Mouse (Mus musculus) inflammation-experienced regulatory T-cells, adult 6 months (primary cell): ENCODE results near the gene Dpp4. TPM values are rescaled to one million over a fixed set of nuclear protein-coding genes. Genes with fewer than 3 reads are reported as not detected.
A peak's percentile ranks its signal among the peaks of the same experiment; 100 is the strongest.

Experiments
- ATAC-seq: one replicate; pipeline ENCODE4 v1.8.0; 2017
- polyA plus RNA-seq, 3 experiments: library from polyadenylated mRNA; unstranded; fragments of 100-300 nt; shearing (Covaris generic); gene quantifications; one replicate each; pipeline ENCODE4 v1.2.1; 2017

The Dpp4 gene
- polyA plus RNA-seq, 3 experiments from 2014 or later = 56.6 to 101 (median 101) TPM

GRCm38 (mm10) chr2:62408701-62409201 is 3.3 kb downstream of the Dpp4 start:
- peak; percentile 59 for ATAC-seq

- ATAC-seq = no peak
Measured at GRCm38 (mm10) chr2:62408216-62408615, 3.8 kb downstream of the Dpp4 start.

GRCm38 (mm10) chr2:62403556-62404135 is 8.4 kb downstream of the Dpp4 start:
- ATAC-seq = no peak

GRCm38 (mm10) chr2:62401011-62401410 is 11.0 kb downstream of the Dpp4 start:
- ATAC-seq = no peak

GRCm38 (mm10) chr2:62399832-62400231 is 12.2 kb downstream of the Dpp4 start:
- ATAC-seq = no peak

GRCm38 (mm10) chr2:62399361-62399760 is 12.7 kb downstream of the Dpp4 start:
- no peak for ATAC-seq

GRCm38 (mm10) chr2:62398115-62398875 is 13.7 kb downstream of the Dpp4 start:
- no peak for ATAC-seq

- no peak for ATAC-seq
Measured at GRCm38 (mm10) chr2:62397661-62398060, 14.4 kb downstream of the Dpp4 start.

- ATAC-seq = no peak
Measured at GRCm38 (mm10) chr2:62396799-62397198, 15.2 kb downstream of the Dpp4 start.

- ATAC-seq = peak; percentile 85
Measured at GRCm38 (mm10) chr2:62394800-62395199, 17.2 kb downstream of the Dpp4 start.

GRCm38 (mm10) chr2:62392098-62392497 is 19.9 kb downstream of the Dpp4 start:
- no peak for ATAC-seq

- peak; percentile 50 for ATAC-seq
Measured at GRCm38 (mm10) chr2:62390961-62391461, 21.0 kb downstream of the Dpp4 start.

GRCm38 (mm10) chr2:62390305-62390704 is 21.7 kb downstream of the Dpp4 start:
- ATAC-seq = no peak

- ATAC-seq = no peak
Measured at GRCm38 (mm10) chr2:62388841-62389240, 23.2 kb downstream of the Dpp4 start.

- ATAC-seq = no peak
Measured at GRCm38 (mm10) chr2:62383196-62383595, 28.8 kb downstream of the Dpp4 start.

GRCm38 (mm10) chr2:62382440-62382839 is 29.6 kb downstream of the Dpp4 start:
- no peak for ATAC-seq

GRCm38 (mm10) chr2:62381756-62382155 is 30.3 kb downstream of the Dpp4 start:
- ATAC-seq = no peak

- ATAC-seq = no peak
Measured at GRCm38 (mm10) chr2:62373692-62374091, 38.3 kb downstream of the Dpp4 start.

- no peak for ATAC-seq
Measured at GRCm38 (mm10) chr2:62370048-62370447, 42.0 kb downstream of the Dpp4 start.

GRCm38 (mm10) chr2:62368349-62369053 is 43.5 kb downstream of the Dpp4 start:
- ATAC-seq = no peak

- ATAC-seq = no peak
Measured at GRCm38 (mm10) chr2:62363606-62364005, 48.4 kb downstream of the Dpp4 start.

GRCm38 (mm10) chr2:62362211-62362610 is 49.8 kb downstream of the Dpp4 start:
- ATAC-seq = no peak

- no peak for ATAC-seq
Measured at GRCm38 (mm10) chr2:62361514-62361913, 50.5 kb downstream of the Dpp4 start.
